Mouse (Mus musculus): Measurements from ENCODE around the gene Amigo2. TPM values are rescaled to one million over a fixed set of nuclear protein-coding genes. Genes with fewer than 3 reads are reported as not detected.

The Amigo2 gene
- total and polyA plus RNA-seq, 3 experiments = 6.4 to 23.0 (median 19.1) TPM

GRCm38 (mm10) chr15:97245392-97245791 is 1.7 kb downstream of the Amigo2 start:
- no peaks in the 10 kb centered on the region for H3K9me3 ChIP-seq (replicated peaks; ENCODE audit: low read length)
- in situ Hi-C loops (cut with MboI; ENCODE audit: low pct_ligation_motif_present, low pct_unique_long_range_greater_than_20kb, low sequenced_read_pairs) = loop anchor here (10.0 kb wide), 2 partner anchors 249 to 329 kb away; no protein-coding TSS in a partner anchor
- TF ChIP-seq POLR2A (IDR thresholded peaks at IDR 0.05; ENCODE audit: low read depth, low read length) = no peak
- no peak for TF ChIP-seq ELF1 (IDR thresholded peaks at IDR 0.05; ENCODE audit: low read depth, low read length)
- no peak for TF ChIP-seq MAFK (IDR thresholded peaks at IDR 0.05; ENCODE audit: insufficient replicate concordance, low read length)
- no peak for TF ChIP-seq RAD21 (IDR thresholded peaks at IDR 0.05; ENCODE audit: low read depth, low read length)
- no peak for DNase-seq (ENCODE audit: extremely low read depth)
- dilution Hi-C loops (cut with MboI; ENCODE audit: extremely low pct_ligation_motif_present, extremely low pct_unique_long_range_greater_than_20kb, low sequenced_read_pairs) = no loop called here
- peaks cover 15% of the 10 kb centered on the region for H3K27me3 ChIP-seq (replicated peaks)
- no peak overlapping the region for H3K9ac ChIP-seq (ENCODE audit: insufficient read depth, low read depth)
- peaks cover 4 to 33% of the 10 kb centered on the region in 2 experiments; a peak in 3 of 4 replicates for H3K4me1 ChIP-seq (ENCODE audit: control insufficient read depth in 1 of 2, insufficient read depth in 2 of 2)
- H3K4me2 ChIP-seq (ENCODE audit: insufficient read depth, low read depth, poor library complexity, severe bottlenecking) = no peak overlapping the region
- peak overlapping the region in 2 of 3 experiments; percentile 15 to 47 for H3K4me3 ChIP-seq (replicated peaks in 1 of 3; ENCODE audit: low read depth in 2 of 3, low read length in 2 of 3, poor library complexity in 1 of 3)
- H3K36me3 ChIP-seq (replicated peaks in 1 of 2; ENCODE audit: control insufficient read depth in 1 of 2, insufficient read depth in 1 of 2, low read length in 1 of 2) = peaks cover 2 to 18% of the 10 kb centered on the region in 2 experiments
- H3K27ac ChIP-seq (ENCODE audit: insufficient read depth, low read depth) = no peak overlapping the region
- no peaks in the 10 kb centered on the region for H3K79me2 ChIP-seq (replicated peaks; ENCODE audit: control insufficient read depth, extremely low read depth, insufficient read depth, poor library complexity, severe bottlenecking)

GRCm38 (mm10) chr15:97236943-97237342 is 10.1 kb downstream of the Amigo2 start:
- no peak for DNase-seq (ENCODE audit: extremely low read depth)
- Histone ChIP-seq H3K4me1 (ENCODE audit: control insufficient read depth in 1 of 2, insufficient read depth in 2 of 2) (peaks cover 3 to 7% of the 10 kb centered on the region in 2 experiments; a peak in 3 of 4 replicates), H3K27ac (ENCODE audit: insufficient read depth, low read depth) (no peak overlapping the region), H3K27me3 (replicated peaks) (no peaks in the 10 kb centered on the region), H3K9me3 (replicated peaks; ENCODE audit: low read length) (peaks cover 5% of the 10 kb centered on the region), H3K4me3 (replicated peaks in 1 of 3; ENCODE audit: low read depth in 2 of 3, low read length in 2 of 3, poor library complexity in 1 of 3) (no peak overlapping the region), H3K79me2 (replicated peaks; ENCODE audit: control insufficient read depth, extremely low read depth, insufficient read depth, poor library complexity, severe bottlenecking) (no peaks in the 10 kb centered on the region), H3K36me3 (replicated peaks in 1 of 2; ENCODE audit: control insufficient read depth in 1 of 2, insufficient read depth in 1 of 2, low read length in 1 of 2) (peaks cover 2 to 6% of the 10 kb centered on the region in 2 experiments), H3K4me2 (ENCODE audit: insufficient read depth, low read depth, poor library complexity, severe bottlenecking) (no peak overlapping the region), H3K9ac (ENCODE audit: insufficient read depth, low read depth) (no peak overlapping the region)
- in situ Hi-C loops (cut with MboI; ENCODE audit: low pct_ligation_motif_present, low pct_unique_long_range_greater_than_20kb, low sequenced_read_pairs) = loop anchor here (5.0 to 10.0 kb wide), 2 partner anchors 40 to 428 kb away; no protein-coding TSS in a partner anchor
- TF ChIP-seq MAZ (IDR thresholded peaks at IDR 0.05; ENCODE audit: low read depth, low read length) (0 out of 2 replicates have a peak, but pooled peaks have one; percentile 56), JUND (conservative IDR thresholded peaks at IDR 0.05; ENCODE audit: low read depth, low read length) (no peak), CTCF (conservative IDR thresholded peaks at IDR 0.05 in 1 of 2, IDR thresholded peaks at IDR 0.05 in 1 of 2; ENCODE audit: low read depth in 2 of 2, low read length in 2 of 2) (peak; percentile 76 to 96), TCF12 (IDR thresholded peaks at IDR 0.05; ENCODE audit: low read depth, low read length) (no peak), NELFE (IDR thresholded peaks at IDR 0.05; ENCODE audit: low read depth, low read length) (peak; percentile 33; the same call in 1 of the 2 replicates), ZC3H11A (IDR thresholded peaks at IDR 0.05; ENCODE audit: low read depth, low read length) (peak; percentile 86), USF1 (IDR thresholded peaks at IDR 0.05; ENCODE audit: low read depth, low read length) (no peak), RAD21 (IDR thresholded peaks at IDR 0.05; ENCODE audit: low read depth, low read length) (peak; percentile 98), IRF4 (IDR thresholded peaks at IDR 0.05; ENCODE audit: low read depth, low read length) (peak; percentile 64), SMC3 (IDR thresholded peaks at IDR 0.05; ENCODE audit: low read depth, low read length) (peak; percentile 92)
- dilution Hi-C loops (cut with MboI; ENCODE audit: extremely low pct_ligation_motif_present, extremely low pct_unique_long_range_greater_than_20kb, low sequenced_read_pairs) = no loop called here

GRCm38 (mm10) chr15:97235183-97235582 is 11.9 kb downstream of the Amigo2 start:
- H3K27me3 ChIP-seq (replicated peaks) = no peaks in the 10 kb centered on the region
- H3K4me3 ChIP-seq (replicated peaks in 1 of 3; ENCODE audit: low read depth in 2 of 3, low read length in 2 of 3, poor library complexity in 1 of 3) = no peak overlapping the region
- peak; percentile 83 for DNase-seq (ENCODE audit: extremely low read depth)
- no peak overlapping the region for H3K9ac ChIP-seq (ENCODE audit: insufficient read depth, low read depth)
- H3K9me3 ChIP-seq (replicated peaks; ENCODE audit: low read length) = peaks cover 18% of the 10 kb centered on the region
- dilution Hi-C loops (cut with MboI; ENCODE audit: extremely low pct_ligation_motif_present, extremely low pct_unique_long_range_greater_than_20kb, low sequenced_read_pairs) = no loop called here
- H3K4me2 ChIP-seq (ENCODE audit: insufficient read depth, low read depth, poor library complexity, severe bottlenecking) = peak overlapping the region; percentile 69
- no peaks in the 10 kb centered on the region for H3K36me3 ChIP-seq (replicated peaks in 1 of 2; ENCODE audit: control insufficient read depth in 1 of 2, insufficient read depth in 1 of 2, low read length in 1 of 2)
- H3K4me1 ChIP-seq (ENCODE audit: control insufficient read depth in 1 of 2, insufficient read depth in 2 of 2) = peaks cover 3 to 7% of the 10 kb centered on the region in 2 experiments; a peak in 3 of 4 replicates
- H3K27ac ChIP-seq (ENCODE audit: insufficient read depth, low read depth) = no peak overlapping the region
- in situ Hi-C loops (cut with MboI; ENCODE audit: low pct_ligation_motif_present, low pct_unique_long_range_greater_than_20kb, low sequenced_read_pairs) = loop anchor here (5.0 to 10.0 kb wide), 2 partner anchors 38 to 430 kb away; no protein-coding TSS in a partner anchor
- H3K79me2 ChIP-seq (replicated peaks; ENCODE audit: control insufficient read depth, extremely low read depth, insufficient read depth, poor library complexity, severe bottlenecking) = no peaks in the 10 kb centered on the region
- TF ChIP-seq JUND (conservative IDR thresholded peaks at IDR 0.05; ENCODE audit: low read depth, low read length) = peak; percentile 36; the same call in 1 of the 2 replicates
- TF ChIP-seq RAD21 (IDR thresholded peaks at IDR 0.05; ENCODE audit: low read depth, low read length) = peak; percentile 84
- TF ChIP-seq SIN3A (IDR thresholded peaks at IDR 0.05; ENCODE audit: low read length) = 0 out of 2 replicates have a peak, but pooled peaks have one; percentile 45
- peak; percentile 99 for TF ChIP-seq SMC3 (IDR thresholded peaks at IDR 0.05; ENCODE audit: low read depth, low read length)
- TF ChIP-seq HCFC1 (IDR thresholded peaks at IDR 0.05; ENCODE audit: low read depth, low read length) = no peak
- peak; percentile 51; the same call in 1 of the 2 replicates for TF ChIP-seq NELFE (IDR thresholded peaks at IDR 0.05; ENCODE audit: low read depth, low read length)
- peak; percentile 63; the same call in 1 of the 2 replicates for TF ChIP-seq MYC (IDR thresholded peaks at IDR 0.05; ENCODE audit: low read depth, low read length)
- TF ChIP-seq GABPA (IDR thresholded peaks at IDR 0.05; ENCODE audit: insufficient replicate concordance, low read depth, low read length) = no peak
- TF ChIP-seq ZC3H11A (IDR thresholded peaks at IDR 0.05; ENCODE audit: low read depth, low read length) = peak; percentile 84
- no peak for TF ChIP-seq MXI1 (IDR thresholded peaks at IDR 0.05; ENCODE audit: low read depth, low read length)
- 0 out of 2 replicates have a peak, but pooled peaks have one; percentile 31 for TF ChIP-seq TCF12 (IDR thresholded peaks at IDR 0.05; ENCODE audit: low read depth, low read length)
- peak; percentile 96 to 98 for TF ChIP-seq CTCF (conservative IDR thresholded peaks at IDR 0.05 in 1 of 2, IDR thresholded peaks at IDR 0.05 in 1 of 2; ENCODE audit: low read depth in 2 of 2, low read length in 2 of 2)
- no peak for TF ChIP-seq ZMIZ1 (IDR thresholded peaks at IDR 0.05; ENCODE audit: low read depth, low read length)
- no peak for TF ChIP-seq ETS1 (conservative IDR thresholded peaks at IDR 0.05; ENCODE audit: low read depth, low read length)
- TF ChIP-seq CHD1 (IDR thresholded peaks at IDR 0.05; ENCODE audit: low read depth, low read length) = no peak
- TF ChIP-seq NRF1 (IDR thresholded peaks at IDR 0.05; ENCODE audit: low read depth, low read length) = no peak
- TF ChIP-seq MAFK (IDR thresholded peaks at IDR 0.05; ENCODE audit: insufficient replicate concordance, low read length) = no peak
